Mouse (Mus musculus): ENCODE data around the gene Ly6g6c.

The Ly6g6c gene

GRCm38 (mm10) chr17:35108097-35108496 lies 42.9 kb downstream of the Ly6g6c start, which contains the start of gene Ly6g5c:
Ly6g5c (plus strand) TSS chr17:35108279.
- ATAC-seq (ENCODE audit: low TSS enrichment), result no peak

- no peak for ATAC-seq (ENCODE audit: low TSS enrichment)
Observed at GRCm38 (mm10) chr17:35111774-35112173, 46.6 kb downstream of the Ly6g6c start.

GRCm38 (mm10) chr17:35115046-35116019 lies 50.1 kb downstream of the Ly6g6c start, which contains the start of gene Ly6g5b:
Ly6g5b (minus strand) TSS chr17:35115428.
- ATAC-seq (ENCODE audit: low TSS enrichment), result no peak

Measured in frontal cortex, adult (tissue).